In genomic region chr13:51314541-51314977, GRCm38 (mm10) we compare ENCODE assay signal across 8 mouse cellular contexts.
DNase-seq lines count a peak whose midpoint lies in the region; ATAC-seq lines count a peak whose summit lies in the region.

No protein-coding gene starts in this region.

- H3K9me3 ChIP-seq in intestine, embryonic 15.5 days = no peaks in the 10 kb centered on the region

- no peaks in the 10 kb centered on the region for H3K36me3 ChIP-seq in intestine, embryonic 15.5 days

- peak; percentile 22 for DNase-seq in adrenal gland, postnatal 25 days
- no peak for DNase-seq in adrenal gland, adult 18-20 months (ENCODE audit: low spot score in 2 of 2)
- DNase-seq in embryo, embryonic 11 days = peak; percentile 93
- peak; percentile 99 for DNase-seq in heart, adult 11 months
- DNase-seq in lung, postnatal 36 days = peak; percentile 64
- DNase-seq in testis, postnatal 10 days (ENCODE audit: low spot score) = peak; percentile 53
- DNase-seq in cerebellum, adult 8-10 months = no peak

- no peak overlapping the region for H3K4me3 ChIP-seq in intestine, embryonic 15.5 days (replicated peaks)

- peaks cover 39% of the 10 kb centered on the region for H3K4me1 ChIP-seq in intestine, embryonic 15.5 days (replicated peaks)

- ATAC-seq in intestine, embryonic 15.5 days = peak; percentile 60

- WGBS in intestine, embryonic 15.5 days = 22% methylated on average over 5 of the region's 5 CpGs

- H3K27ac ChIP-seq in intestine, embryonic 15.5 days = peak overlapping the region; percentile 76

- no peak overlapping the region for H3K9ac ChIP-seq in intestine, embryonic 15.5 days

- no peaks in the 10 kb centered on the region for H3K27me3 ChIP-seq in intestine, embryonic 15.5 days (replicated peaks)

- H3K4me2 ChIP-seq in intestine, embryonic 15.5 days (replicated peaks) = no peak overlapping the region

Comparison
In these comparisons a context has a peak if more than half of its experiments do, and no peak if none do; other contexts are left out.
1. DNase-seq: peak in adrenal gland, postnatal 25 days (single experiment), embryo, embryonic 11 days (single experiment), heart, adult 11 months (single experiment), lung, postnatal 36 days (single experiment) and testis, postnatal 10 days (single experiment); none in adrenal gland, adult 18-20 months (0 of 2) and cerebellum, adult 8-10 months (single experiment).